Mouse (Mus musculus) skeletal muscle tissue, adult 2 months (tissue): ENCODE measurements around the gene Wipf2.

Source experiments
- DNase-seq: peaks from one replicate; pipeline ENCODE4 v3.0.0-alpha.2; 2012; ENCODE audit warnings: low read depth, low spot score

Gene Wipf2

DNA sequence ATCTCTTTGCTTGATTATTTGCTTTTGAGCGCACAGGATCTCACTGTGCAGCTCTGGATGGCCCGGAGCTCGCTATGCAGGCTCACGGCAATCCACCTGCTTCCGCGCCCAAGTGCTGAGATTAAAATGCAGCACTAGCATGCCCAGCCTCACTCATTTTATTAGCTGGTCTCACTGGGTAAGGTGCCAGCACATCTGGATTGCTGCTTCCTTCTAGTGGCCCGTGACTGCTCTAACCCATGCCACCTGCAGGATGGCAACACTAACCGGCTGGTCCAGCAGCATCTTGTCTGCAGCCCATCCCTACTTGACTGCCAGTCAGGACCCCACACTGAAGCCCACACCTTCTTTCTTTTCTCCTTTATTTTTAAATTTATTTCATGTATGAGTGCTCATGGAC, 9.3 kb upstream of the Wipf2 start:
- no peak for DNase-seq

DNA sequence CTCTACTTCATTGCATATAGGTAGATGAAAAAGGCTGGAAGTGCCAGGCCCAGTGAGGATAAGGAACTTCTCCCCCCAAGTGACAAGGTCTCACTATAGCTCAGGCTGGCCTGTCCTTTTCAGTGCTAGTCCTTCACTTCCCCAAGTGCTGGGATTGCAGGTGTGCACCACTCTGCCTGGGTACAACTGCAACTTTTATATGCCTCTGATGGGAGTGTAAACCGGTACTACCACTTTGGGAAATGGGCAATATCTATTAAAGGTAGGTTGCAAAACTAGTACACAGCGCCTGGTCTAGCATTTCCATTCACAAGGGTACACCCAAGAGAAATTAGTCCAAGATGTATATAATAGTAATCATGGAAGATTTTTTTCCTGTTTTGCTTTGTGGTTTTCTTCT, 8.8 kb upstream of the Wipf2 start:
- no peak for DNase-seq

DNA sequence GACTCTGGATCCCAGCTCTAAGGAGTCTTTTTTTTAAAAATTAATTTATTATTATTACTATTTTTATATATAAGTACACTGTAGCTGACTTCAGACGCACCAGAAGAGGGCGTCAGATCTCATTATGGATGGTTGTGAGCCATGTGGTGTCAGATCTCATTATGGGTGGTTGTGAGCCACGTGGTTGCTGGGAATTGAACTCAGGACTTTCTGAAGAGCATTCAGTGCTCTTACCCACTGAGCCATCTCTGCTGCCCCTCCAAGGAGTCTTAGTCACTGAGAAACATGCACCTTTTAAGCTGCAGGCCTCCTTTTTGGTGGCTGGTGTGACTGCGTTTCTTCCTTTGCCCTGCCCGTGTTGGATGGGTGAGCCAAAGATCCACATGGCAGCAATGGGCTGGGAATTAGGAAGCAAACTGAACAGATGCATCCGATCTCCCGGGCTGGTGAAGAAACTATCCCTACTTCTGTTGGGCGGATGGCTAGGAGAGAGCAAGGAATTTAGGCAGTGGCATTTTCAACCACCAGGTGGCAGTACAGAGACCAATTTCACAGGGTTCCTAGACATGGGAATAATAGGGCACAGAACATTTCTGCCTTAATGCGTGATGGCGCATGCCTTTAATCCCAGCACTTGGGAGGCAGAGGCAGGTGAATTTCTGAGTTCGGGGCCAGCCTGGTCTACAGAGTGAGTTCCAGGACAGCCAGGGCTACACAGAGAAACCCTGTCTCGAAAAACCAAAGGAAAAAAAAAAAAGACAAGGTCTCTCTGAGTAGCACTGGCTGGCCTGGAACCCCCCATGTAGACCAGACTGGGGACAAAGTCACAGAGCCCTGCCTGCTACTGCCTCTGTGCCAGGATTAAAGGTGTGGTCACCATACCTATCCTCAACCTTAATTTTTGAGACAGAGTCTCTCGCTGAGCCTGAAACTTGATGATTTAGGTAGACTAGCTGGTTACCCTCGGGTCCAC, 4.4 kb upstream of the Wipf2 start:
- peak; percentile 76 for DNase-seq

DNA sequence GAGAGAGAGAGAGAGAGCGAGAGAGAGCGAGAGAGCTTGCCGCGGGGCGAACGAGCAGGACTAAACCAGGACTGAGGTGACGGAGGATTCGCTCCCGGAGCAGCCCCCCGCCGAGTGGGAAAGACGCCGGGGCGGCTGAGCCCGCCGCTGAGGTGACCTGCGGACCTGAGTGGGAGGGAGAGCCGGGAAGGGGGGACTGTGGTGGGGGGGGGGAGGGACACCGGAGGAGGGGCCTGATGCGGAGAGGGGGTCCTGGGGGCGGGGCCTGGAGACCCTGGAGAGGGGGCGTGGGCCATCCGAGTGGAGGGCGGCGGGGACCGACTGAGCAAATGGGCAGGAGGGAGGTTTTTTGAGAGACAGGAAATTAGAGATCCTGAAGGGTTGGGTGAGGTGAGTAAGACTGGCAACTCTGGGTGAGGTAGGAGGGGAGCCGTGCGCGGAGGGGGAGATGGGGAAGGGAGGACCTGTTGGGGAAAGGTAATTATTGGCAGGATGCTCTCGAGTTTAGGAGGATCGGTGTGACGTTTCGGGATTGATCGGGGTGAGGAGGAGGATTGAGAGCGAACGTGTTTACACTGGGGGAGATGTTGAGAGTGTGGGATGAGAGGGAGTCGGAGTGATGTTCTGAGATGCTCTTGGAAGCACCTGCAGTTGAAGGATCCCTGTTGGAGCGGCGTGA, 452 bp downstream of the Wipf2 start:
- no peak for DNase-seq

DNA sequence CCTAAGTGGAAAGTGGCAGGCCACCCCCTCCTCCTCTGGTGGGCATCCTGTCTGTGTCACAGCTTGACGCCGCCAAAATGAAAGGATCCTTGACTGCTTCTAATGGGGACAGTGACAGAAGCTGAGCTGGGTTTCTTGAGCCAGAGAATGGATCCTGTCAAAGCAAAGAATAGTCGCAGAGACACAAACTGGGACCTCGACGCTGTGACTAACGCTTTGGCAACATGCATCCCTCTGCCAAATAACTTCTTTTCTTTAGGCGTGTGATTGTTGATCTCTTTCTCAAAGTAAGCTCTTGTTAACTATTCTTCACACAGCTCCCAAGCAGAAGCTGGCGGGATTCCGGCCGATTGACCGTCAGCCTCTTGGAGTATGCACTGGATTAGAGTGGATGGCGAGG, 3.9 kb downstream of the Wipf2 start:
- DNase-seq, result no peak

DNA sequence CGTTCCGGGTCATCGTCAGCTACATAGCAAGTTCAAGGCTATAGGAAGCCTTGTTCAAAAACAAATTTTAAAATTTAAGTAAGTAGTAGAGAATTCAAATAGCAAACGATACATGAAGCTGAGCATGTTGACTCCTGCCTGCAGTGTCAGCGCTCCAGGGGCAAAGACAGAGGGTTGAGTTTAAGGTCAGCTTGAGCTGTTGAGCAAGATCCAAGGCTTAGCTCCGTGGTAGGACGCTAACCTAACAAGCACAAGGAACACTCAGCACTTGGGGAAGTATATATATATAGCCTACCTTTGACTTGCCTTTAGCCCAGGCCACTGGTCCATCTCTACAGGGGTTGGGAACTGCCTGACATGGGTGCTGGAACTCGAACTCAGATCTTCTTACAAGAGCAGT, 6.5 kb downstream of the Wipf2 start:
- peak; percentile 65 for DNase-seq

DNA sequence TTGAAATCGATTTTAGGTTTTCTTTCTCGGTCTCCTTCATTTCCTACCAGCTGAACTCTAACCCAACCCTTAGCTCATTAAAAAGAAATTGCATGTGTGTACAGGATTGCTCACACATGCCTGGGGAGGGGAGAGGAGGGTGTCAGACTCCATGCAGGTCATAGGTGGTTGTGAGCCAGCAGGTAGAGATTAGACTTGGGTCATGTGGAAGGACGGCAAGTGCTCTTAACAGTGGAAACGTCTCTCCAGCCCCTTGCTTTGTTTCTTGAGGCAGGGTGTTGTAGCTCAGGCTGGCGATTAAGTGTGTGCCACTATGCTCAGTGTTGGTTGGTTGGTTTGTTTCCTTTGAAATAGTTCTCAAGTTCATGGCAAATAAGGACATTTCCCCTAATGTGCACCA, 7.4 kb downstream of the Wipf2 start:
- no peak for DNase-seq

DNA sequence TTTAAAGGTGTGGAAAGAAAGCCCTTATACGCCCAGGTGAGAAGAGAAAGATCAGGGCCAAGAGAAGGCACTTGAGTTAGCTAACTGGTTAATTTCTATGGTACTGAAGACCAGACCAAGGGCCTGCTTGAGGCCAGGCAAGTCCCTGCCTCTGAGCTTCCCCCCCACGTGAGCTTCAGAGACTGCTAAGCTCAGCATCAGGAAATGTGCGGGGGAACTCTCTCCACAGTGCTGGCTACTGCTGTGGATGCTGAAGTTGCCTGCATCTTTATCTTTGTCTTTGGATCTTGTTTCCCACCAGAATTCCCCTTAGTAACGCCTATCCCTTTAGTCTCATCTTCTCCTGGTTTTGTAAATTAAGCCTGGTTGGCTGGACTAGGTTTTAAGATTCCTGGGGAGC, 8.0 kb downstream of the Wipf2 start:
- no peak for DNase-seq

DNA sequence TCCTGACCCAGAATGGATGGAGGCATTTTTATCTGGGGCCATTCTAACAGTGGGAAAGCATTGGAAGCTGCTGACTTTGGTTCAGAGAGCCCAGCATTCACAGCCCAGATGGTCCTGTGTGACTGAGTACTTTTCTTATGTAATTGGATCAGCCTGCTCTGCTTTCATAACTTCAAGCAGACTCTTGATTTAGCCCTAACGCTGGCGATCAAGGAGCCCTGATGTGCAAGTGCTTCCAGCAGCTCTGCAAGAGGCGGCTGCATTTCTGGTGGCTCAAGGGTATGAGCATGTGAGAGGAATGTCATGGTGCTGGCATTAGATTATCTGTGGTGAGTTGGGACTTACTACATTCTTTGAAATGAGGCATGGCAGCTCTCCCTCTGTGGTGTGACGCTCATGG, 8.6 kb downstream of the Wipf2 start:
- peak; percentile 81 for DNase-seq

DNA sequence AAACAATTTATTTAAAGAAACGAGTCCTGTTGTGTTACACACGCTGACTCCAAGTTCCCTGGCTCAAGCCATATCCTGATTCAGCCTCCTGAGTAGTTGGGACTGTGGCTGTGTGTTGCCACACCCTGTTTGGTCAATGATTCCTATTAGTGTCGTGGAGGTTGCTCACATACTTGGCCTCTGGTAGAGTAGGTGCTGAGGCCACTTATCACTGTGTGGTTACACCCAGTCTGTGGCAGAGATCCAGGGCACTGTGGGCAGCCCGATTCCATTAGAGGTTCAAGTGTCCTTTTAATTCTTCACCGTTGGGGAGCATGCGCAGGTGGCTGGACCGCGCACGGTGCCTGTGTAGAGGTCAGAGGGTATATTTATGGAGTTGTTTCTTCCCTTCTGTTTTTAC, 10.5 kb downstream of the Wipf2 start:
- no peak for DNase-seq

DNA sequence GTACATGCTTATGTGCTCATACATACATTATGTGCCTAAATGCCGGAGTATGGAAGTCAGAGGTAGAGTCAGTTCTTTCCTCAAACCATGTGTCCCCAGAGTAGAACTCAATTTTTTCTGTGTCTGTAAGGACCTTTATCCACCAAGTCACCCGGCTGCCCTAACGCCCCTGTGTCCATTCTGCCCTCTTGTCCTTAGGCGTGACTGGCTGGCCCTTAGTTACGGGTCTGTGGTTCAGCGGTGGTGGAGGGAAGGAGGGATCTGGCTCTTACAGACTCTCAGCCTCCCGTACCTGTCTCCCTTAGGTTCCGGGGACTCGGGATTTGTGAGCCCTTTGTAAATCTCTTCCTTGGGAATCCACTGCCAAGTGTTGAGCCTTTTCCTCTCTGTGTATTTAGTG, 13.6 kb downstream of the Wipf2 start:
- no peak for DNase-seq

DNA sequence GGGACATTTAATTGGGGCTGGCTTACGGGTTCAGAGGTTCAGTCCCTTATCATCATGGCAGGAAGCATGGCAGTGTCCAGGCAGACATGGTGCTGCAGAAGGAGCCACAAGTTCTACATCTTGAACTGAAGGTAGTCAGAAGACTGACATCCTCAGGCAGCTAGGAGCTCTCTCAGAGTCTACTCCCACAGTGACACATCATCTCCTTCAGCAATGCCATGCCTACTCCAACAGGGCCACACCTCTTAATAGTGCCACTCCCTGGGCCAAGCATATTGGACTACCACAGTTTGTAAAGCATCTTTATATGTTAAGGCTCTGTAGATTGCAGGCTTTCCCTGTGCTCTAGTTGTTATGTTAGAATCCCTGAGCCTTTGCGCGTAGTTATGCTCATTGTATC, 24.3 kb downstream of the Wipf2 start:
- no peak for DNase-seq

DNA sequence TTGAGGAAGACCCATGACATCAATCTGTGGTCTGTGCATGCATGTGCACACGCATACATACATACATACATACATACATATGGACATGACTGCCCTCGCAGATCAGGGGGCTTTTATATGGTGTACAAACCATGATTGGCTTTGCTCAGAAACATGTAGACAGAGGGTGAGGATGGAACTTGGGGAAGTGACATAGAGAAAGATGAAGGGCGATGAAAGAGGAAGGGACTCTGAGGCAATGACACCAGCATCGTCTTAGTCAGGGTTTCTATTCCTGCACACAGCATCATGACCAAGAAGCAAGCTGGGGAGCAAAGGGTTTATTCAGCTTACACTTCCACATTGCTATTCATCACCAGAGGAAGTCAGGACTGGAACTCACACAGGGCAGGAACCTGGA, 25.6 kb downstream of the Wipf2 start:
- no peak for DNase-seq

DNA sequence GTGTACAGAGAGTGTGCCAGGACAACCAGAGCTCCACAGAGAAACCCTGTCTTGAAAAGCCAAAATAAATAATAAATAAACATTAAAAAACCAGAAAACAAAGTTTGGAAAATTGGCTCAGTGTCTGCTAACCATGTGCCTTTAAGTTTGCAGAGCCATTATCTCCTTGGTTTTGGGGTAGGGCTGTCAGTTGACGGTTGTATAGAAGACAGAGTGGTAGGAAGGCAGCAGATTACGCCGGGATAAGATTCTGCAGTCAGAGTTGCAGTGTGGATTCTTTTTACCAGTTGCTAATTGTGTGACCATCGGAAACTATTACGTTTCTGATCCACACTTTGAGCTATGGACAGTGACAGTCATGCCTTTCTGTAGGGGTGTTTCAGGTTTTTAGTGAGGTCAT, 26.5 kb downstream of the Wipf2 start:
- no peak for DNase-seq

DNA sequence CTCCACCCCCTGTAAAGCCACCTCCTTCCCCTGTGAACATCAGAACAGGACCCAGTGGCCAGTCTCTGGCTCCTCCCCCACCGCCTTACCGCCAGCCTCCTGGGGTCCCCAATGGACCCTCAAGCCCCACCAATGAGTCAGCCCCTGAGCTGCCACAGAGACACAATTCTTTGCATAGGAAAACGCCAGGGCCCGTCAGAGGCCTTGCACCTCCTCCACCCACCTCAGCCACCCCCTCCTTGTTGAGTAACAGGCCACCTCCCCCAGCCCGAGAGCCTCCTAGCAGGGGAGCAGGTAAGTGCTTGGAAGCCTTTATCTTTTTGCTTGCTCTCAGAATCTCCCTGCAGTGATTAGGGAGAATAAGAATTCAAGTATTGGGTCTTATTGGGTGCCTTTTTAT, 29.0 kb downstream of the Wipf2 start:
- DNase-seq, result no peak

DNA sequence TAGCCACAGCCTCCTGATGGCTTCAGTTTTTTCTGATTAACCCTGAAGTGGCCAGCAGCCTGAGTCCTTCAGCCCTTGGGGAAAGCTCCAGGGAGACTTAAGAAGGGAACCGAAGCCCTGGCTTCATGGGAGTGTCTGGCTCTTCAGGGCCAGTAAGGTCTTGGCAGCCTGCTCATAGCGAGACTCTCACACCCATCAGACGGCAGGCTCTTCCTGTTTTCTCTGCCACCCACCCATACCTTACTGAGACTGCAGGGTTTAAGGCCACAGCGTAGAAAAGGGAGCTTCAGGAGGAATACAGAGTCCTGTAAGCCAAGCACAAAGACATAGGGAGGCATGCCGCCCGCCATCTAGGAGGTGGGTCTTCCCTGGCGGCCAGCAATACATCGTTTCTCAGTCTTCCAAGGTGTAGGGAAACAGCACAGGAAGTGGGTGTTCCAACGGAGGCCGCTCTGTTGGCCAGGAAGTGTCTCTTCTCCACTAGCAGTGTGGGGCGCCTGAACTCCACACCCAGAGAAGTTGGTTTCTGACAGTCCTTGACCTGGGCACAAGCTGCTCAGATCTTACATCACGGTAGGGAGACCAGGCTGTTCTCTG, 37.2 kb downstream of the Wipf2 start:
- DNase-seq, result no peak

DNA sequence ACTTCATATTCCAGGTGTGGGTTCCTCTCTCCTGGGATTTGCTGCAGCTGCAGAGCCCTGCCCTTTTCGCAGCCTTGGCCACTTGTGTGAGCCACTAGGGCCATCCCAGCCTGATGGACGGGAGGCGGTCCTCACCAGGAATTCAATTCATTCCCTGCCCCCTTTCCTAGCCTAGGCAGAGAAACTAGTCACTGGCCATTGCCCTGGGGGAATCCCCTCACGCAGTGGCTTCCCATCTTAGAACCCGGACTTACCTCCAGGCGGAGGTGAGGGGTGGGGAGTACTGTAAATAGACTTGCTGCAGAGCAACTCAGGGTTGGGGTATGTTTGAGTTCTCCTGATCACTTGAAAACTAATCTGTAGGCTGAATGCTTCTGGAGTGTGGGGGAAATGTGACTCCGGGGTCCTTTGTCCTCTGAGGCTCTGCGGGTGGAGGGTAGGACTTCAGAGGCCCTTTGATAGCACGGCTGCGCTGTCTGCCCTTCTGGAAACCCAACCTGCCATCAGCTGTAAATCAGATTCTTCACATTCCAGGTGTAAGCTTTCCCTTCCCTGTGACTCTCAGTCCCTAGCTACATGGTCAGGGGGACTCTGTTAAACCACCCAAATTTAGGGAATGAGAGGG, 39.3 kb downstream of the Wipf2 start:
- DNase-seq, result no peak

DNA sequence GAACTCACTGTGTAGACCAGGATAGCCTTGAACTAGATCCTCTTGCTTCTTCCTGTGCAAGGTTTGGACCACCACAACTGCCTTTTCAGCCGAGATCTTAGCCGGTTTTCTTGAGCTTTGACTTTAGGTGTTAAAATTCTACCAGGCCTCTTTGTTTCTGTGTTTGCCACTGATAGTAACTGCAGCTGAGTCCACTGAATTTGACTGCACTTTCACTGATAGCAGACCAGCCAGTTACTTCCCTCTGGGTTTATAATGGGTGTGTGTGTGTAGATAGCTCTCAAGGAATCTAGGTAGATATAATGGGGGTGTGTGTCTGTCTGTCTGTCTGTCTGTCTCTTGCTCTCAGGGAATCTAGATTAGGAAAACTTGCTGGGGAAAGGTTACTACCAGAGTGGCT, 41.1 kb downstream of the Wipf2 start:
- no peak for DNase-seq

DNA sequence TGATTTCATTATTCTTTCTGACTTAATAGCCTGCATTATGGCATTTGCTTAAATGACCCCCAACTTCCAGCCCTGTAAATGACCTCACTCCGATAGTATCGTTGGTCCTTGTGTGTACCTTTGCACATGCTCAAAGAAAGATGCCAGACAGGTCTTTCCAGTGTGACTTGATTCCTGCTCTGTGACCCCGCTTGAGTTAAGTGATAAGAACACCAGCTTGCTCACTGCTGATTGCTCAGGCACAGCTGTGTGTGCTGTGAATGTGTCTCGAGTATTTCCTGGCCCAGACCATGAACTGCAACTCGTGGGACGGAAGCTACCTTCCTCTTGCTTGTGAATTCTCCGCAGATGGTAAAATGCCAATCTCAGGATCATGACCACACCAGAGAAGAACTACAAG, 41.6 kb downstream of the Wipf2 start:
- no peak for DNase-seq

DNA sequence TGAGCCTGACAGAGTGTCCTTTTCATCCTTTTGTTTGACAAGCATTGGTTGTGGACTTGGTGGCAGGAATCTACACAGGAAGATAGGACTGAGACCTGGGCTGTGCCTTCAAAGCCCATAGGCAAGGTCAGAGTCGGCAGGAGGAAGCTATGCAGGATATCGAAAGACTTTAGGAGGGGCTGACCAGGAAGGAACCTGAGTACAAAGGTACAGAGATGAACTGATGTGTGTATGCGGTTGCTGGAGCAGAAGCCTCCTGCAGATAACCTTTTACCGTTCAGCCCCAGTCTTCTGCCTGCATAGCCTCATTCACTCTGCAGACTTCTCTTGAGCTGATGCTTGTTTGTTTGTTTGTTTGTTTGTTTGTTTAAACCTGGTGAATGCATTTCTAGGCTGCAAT, 42.1 kb downstream of the Wipf2 start:
- no peak for DNase-seq

DNA sequence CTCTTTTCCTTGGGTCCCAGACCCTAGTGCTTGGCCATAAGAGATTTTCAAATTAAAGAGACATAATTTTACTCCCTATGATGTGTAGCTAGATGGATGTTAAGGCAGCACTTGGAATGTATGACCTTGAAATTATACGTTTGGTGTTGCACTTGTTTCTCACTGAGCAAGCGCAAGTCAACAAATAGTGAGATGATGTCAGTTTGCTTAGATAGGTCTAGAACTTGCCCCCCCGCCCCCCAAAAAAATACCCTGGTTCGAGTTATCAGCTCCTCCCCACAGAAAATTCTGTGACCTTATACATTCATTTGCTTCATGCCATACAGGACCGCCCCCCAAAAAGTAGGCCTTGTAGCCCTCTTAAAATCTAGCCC, 43.6 kb downstream of the Wipf2 start:
- DNase-seq, result no peak

DNA sequence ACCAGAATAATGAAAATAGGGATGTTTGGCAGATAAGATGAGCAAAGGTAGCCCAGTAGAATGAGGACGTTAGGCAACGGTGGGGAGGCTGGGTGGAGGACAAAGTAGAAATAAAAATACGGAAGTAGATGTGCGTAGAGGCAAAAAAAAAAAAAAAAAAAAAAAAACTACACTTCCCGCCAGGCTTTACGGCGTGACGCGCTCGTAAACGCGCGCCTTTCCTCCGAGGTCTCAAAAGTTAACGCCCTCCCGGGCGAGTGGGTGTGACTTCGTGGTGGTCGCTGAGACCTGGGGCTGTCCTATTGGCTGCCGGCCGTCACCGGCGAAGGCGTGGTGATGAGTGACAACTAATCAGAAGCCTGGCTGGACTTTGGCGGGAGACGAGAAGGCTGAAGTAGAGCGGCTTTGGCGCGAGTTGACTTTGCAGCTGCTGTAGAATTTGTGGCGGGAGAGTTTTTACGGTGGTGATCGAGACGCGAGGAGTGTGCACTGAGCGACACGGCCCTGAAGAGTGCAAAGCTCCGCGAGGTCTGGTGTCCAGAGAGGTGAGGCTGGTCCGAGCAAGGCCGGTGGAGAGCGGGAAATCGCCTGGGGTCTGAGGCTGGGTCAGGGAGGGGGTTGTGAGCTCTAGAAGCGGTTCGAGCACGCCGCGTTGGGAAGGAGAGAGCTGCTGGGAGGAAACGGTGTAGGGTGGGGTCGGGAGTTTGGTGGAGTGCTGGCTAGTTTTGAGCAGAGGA, 44.2 kb downstream of the Wipf2 start, which contains the start of gene Cdc6:
Gene Cdc6, plus strand, starts transcription at position 365 of the 737 bp plus-strand sequence.
- peak; percentile 95 for DNase-seq
